Mouse (Mus musculus): ENCODE data around the gene Akap1. TPM values are rescaled to one million over a fixed set of nuclear protein-coding genes. Genes with fewer than 3 reads are reported as not detected.

Akap1 gene
- polyA plus RNA-seq, 2 experiments, result 5.8 to 9.1 TPM

DNA sequence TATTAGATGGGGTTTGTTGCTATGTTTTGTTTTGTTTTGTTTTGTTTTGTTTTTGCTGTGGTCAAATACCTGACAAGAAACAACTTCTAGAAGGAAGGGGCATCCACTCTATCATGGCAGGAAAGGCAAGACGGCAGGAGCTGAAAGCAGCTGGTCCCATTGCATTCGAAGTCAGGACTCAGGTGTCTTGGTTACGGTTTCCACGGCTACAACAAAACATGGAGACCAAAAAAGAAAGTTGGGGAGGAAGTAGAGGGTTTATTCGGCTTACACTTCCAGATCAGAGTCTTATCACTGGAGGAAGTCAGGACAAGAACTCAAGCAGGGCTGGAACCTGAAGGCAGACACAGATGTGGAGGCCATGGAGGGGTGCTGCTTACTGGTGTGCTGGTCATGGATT is 47.3 kb downstream of the Akap1 start:
- TF ChIP-seq CTCF (IDR thresholded peaks at IDR 0.05; ENCODE audit: low read depth), result no peak
- H3K27me3 ChIP-seq (ENCODE audit: control insufficient read depth, insufficient read depth, low read length), result peaks cover 5% of the 10 kb centered on the region
- no peak for ATAC-seq (ENCODE audit: insufficient read depth)
- DNase-seq (ENCODE audit: low read depth in 3 of 3, low spot score in 3 of 3), result no peak
- H3K4me1 ChIP-seq (replicated peaks; ENCODE audit: control insufficient read depth in 2 of 2, insufficient read depth in 2 of 2, low read length in 1 of 2), result no peaks in the 10 kb centered on the region
- H3K4me2 ChIP-seq (ENCODE audit: low read depth), result no peak overlapping the region
- H3K4me3 ChIP-seq (ENCODE audit: insufficient read depth in 1 of 2, low read depth in 2 of 2, low read length in 2 of 2), result no peak overlapping the region
- H3K9ac ChIP-seq (replicated peaks), result no peak overlapping the region
- no peaks in the 10 kb centered on the region for H3K9me3 ChIP-seq (ENCODE audit: control insufficient read depth, low read length)
- H3K36me3 ChIP-seq (replicated peaks; ENCODE audit: control insufficient read depth, insufficient read depth, low read depth), result no peaks in the 10 kb centered on the region
- H3K27ac ChIP-seq, result no peak overlapping the region
- 61% methylated on average over 5 of the region's 5 CpGs for WGBS (ENCODE audit: insufficient replicate concordance)

DNA sequence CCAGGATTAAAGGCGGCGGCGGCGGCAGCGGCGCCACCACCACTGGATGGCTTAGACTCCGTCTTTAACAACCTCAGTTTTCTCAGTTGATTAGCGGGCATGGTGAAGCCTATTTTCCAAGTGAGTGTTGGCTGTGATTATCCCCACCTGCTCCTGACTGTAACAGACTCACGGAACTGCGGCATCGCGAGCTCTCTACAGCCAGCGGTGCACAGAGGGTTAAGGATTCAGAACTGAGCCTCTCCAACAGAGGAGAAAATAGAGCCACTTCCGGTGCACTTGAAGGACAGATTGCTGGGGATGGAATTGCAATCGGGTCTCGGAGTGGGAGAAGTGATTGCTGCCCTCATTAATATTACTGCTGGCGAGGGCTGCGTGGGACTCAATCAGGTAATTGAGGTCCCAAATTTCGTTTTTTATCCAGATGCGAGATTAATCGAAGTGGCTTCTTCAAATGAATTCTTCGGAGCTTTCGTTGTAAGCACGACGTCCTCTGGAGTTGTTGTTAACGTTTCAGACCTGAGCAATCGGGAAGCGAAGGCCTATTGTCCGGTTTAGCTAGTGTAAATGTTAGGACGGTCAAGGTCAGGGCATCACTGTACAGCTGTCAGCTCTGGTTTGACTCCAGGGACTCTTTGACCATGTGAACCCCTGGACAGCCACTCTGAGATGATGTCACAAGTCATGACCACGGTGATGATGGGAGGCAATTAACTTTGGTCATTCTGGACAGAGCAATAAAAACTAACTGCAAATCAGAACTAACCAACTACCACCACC is 61.0 kb downstream of the Akap1 start:
- 48% methylated on average over 31 of the region's 31 CpGs for WGBS (ENCODE audit: insufficient replicate concordance)
- ATAC-seq (ENCODE audit: insufficient read depth) (no peak), DNase-seq (ENCODE audit: low read depth in 3 of 3, low spot score in 3 of 3) (no peak)
- H3K9me3 ChIP-seq (ENCODE audit: control insufficient read depth, low read length), result no peaks in the 10 kb centered on the region; the same call in 1 of the 2 replicates
- no peaks in the 10 kb centered on the region for H3K27me3 ChIP-seq (ENCODE audit: control insufficient read depth, insufficient read depth, low read length)
- H3K27ac ChIP-seq, result no peak overlapping the region
- no peak overlapping the region for H3K9ac ChIP-seq (replicated peaks)
- TF ChIP-seq EP300 (IDR thresholded peaks at IDR 0.05; ENCODE audit: low read depth) (no peak), CTCF (IDR thresholded peaks at IDR 0.05; ENCODE audit: low read depth) (no peak)
- no peak overlapping the region for H3K4me2 ChIP-seq (ENCODE audit: low read depth)
- no peak overlapping the region for H3K4me3 ChIP-seq (ENCODE audit: insufficient read depth in 1 of 2, low read depth in 2 of 2, low read length in 2 of 2)
- no peaks in the 10 kb centered on the region for H3K4me1 ChIP-seq (replicated peaks; ENCODE audit: control insufficient read depth in 2 of 2, insufficient read depth in 2 of 2, low read length in 1 of 2)
- no peaks in the 10 kb centered on the region for H3K36me3 ChIP-seq (replicated peaks; ENCODE audit: control insufficient read depth, insufficient read depth, low read depth)

DNA sequence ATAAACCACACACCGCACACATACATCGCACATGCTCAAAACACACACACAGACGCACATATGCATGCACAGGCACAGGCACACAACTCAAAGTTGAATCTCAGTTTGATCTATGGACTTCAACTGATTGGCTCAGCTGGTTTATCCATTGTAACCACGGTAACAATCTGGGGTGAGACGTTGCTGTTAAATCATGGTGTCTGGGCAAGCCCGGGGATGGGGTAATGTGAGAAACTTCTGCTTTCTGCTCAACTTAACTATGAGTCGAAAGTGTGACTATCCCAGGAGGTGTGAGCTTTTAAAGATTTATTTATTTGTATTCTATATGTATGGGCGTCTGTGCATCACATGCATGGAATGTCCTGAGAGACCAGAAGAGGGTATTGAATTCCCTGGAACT is 68.2 kb downstream of the Akap1 start:
- WGBS (ENCODE audit: insufficient replicate concordance), result 57% methylated on average over 8 of the region's 8 CpGs
- Histone ChIP-seq H3K36me3 (replicated peaks; ENCODE audit: control insufficient read depth, insufficient read depth, low read depth) (no peaks in the 10 kb centered on the region), H3K9me3 (ENCODE audit: control insufficient read depth, low read length) (no peaks in the 10 kb centered on the region), H3K4me1 (replicated peaks; ENCODE audit: control insufficient read depth in 2 of 2, insufficient read depth in 2 of 2, low read length in 1 of 2) (no peaks in the 10 kb centered on the region), H3K4me2 (ENCODE audit: low read depth) (no peak overlapping the region), H3K27me3 (ENCODE audit: control insufficient read depth, insufficient read depth, low read length) (no peaks in the 10 kb centered on the region), H3K4me3 (ENCODE audit: insufficient read depth in 1 of 2, low read depth in 2 of 2, low read length in 2 of 2) (no peak overlapping the region), H3K9ac (replicated peaks) (no peak overlapping the region), H3K27ac (no peak overlapping the region)
- no peak for TF ChIP-seq EP300 (IDR thresholded peaks at IDR 0.05; ENCODE audit: low read depth)
- TF ChIP-seq CTCF (IDR thresholded peaks at IDR 0.05; ENCODE audit: low read depth), result no peak
- no peak for ATAC-seq (ENCODE audit: insufficient read depth)
- DNase-seq (ENCODE audit: low read depth in 3 of 3, low spot score in 3 of 3), result no peak

DNA sequence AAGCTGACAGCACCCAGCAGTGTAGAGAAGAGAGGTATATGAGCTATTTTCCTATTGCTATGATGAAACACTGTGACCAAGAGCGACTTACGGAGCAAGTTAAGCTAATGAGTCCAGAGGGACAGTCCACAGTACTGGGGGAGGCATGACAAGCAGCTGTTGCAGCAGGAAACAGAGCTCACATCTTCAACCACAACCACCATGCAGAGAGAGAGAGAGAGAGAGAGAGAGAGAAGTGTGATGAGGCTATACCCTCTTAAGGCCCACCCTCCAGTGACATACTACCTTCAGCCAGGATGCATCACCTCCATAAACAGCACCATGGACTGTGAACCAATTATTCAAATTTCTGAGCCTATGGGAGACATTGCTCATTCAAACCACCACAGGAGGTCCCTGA is 74.5 kb downstream of the Akap1 start:
- Histone ChIP-seq H3K9ac (replicated peaks) (no peak overlapping the region), H3K36me3 (replicated peaks; ENCODE audit: control insufficient read depth, insufficient read depth, low read depth) (no peaks in the 10 kb centered on the region), H3K27me3 (ENCODE audit: control insufficient read depth, insufficient read depth, low read length) (no peaks in the 10 kb centered on the region), H3K4me2 (ENCODE audit: low read depth) (no peak overlapping the region), H3K4me1 (replicated peaks; ENCODE audit: control insufficient read depth in 2 of 2, insufficient read depth in 2 of 2, low read length in 1 of 2) (no peaks in the 10 kb centered on the region), H3K9me3 (ENCODE audit: control insufficient read depth, low read length) (no peaks in the 10 kb centered on the region), H3K4me3 (ENCODE audit: insufficient read depth in 1 of 2, low read depth in 2 of 2, low read length in 2 of 2) (no peak overlapping the region), H3K27ac (no peak overlapping the region)
- WGBS (ENCODE audit: insufficient replicate concordance), result 45% methylated on average over 2 of the region's 2 CpGs
- ATAC-seq (ENCODE audit: insufficient read depth), result no peak
- DNase-seq (ENCODE audit: low read depth in 3 of 3, low spot score in 3 of 3), result no peak
- TF ChIP-seq CTCF (IDR thresholded peaks at IDR 0.05; ENCODE audit: low read depth), result no peak
- TF ChIP-seq EP300 (IDR thresholded peaks at IDR 0.05; ENCODE audit: low read depth), result no peak

DNA sequence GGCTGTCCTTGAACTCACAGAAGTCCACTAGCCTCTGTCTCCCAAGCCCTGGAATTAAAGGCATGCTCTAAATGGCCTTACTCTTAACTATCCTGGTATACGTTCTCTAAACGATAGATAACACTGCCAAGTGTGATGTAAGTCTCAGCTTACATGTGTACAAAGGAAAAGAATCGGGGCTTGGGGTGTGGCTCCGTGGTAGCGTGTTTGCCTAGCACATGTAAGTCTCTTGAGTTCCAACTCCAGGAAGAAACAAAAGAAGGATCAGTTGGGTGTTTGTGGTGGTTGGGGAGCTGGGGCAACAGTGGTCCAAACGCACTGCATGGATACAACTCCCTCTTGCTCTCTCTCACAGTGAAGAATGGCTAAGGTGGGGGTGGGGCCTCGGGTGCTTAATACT is 77.6 kb downstream of the Akap1 start:
- no peak overlapping the region for H3K27ac ChIP-seq
- DNase-seq (ENCODE audit: low read depth in 3 of 3, low spot score in 3 of 3) (no peak), ATAC-seq (ENCODE audit: insufficient read depth) (no peak)
- no peak overlapping the region for H3K4me2 ChIP-seq (ENCODE audit: low read depth)
- no peaks in the 10 kb centered on the region for H3K36me3 ChIP-seq (replicated peaks; ENCODE audit: control insufficient read depth, insufficient read depth, low read depth)
- WGBS (ENCODE audit: insufficient replicate concordance), result 55% methylated on average over 7 of the region's 7 CpGs
- no peak for TF ChIP-seq EP300 (IDR thresholded peaks at IDR 0.05; ENCODE audit: low read depth)
- no peak overlapping the region for H3K9ac ChIP-seq (replicated peaks)
- no peaks in the 10 kb centered on the region for H3K27me3 ChIP-seq (ENCODE audit: control insufficient read depth, insufficient read depth, low read length)
- H3K9me3 ChIP-seq (ENCODE audit: control insufficient read depth, low read length), result no peaks in the 10 kb centered on the region
- H3K4me1 ChIP-seq (replicated peaks; ENCODE audit: control insufficient read depth in 2 of 2, insufficient read depth in 2 of 2, low read length in 1 of 2), result no peaks in the 10 kb centered on the region
- no peak overlapping the region for H3K4me3 ChIP-seq (ENCODE audit: insufficient read depth in 1 of 2, low read depth in 2 of 2, low read length in 2 of 2)

All from liver, embryonic 14.5 days (tissue).